Mouse (Mus musculus) spleen, adult 2 months (tissue): Measurements from ENCODE around the gene Hsh2d.

Experiments used
- CTCF ChIP-seq: fragments of 200-500 bp; IDR thresholded peaks from 2 replicates; pipeline ENCODE4 v1.5.1; 2011; ENCODE audit warnings: mild to moderate bottlenecking, inconsistent platforms; ENCODE audit not compliant: insufficient read depth, insufficient read length, insufficient replicate concordance; ENCODE audit errors: extremely low read depth
- POLR2A ChIP-seq: fragments of 200-500 bp; IDR thresholded peaks from 2 replicates; pipeline ENCODE4 v1.6.1; 2011; ENCODE audit warnings: low read depth, low read length, inconsistent platforms

DNA sequence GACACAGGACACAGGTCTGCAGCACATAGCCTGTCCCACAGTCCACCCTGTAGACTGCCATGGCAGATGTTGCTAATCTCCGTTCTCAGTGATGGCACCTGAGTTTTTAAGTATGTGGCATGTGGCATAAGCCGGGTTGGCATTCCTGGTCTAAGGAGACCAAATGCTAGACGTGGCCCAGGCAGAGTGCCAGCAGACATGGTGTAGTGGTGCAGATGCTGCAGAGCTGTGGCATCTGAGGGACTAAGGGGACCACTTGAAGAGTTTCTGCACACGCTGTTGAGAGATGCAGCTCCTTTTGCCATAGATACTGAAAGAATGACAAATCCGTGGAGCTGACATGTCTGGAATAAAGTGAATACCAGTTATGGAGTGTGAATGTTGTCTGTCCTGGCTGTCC lies 33.2 kb downstream of the Hsh2d start:
- TF ChIP-seq CTCF (no peak), POLR2A (no peak)
